Mouse (Mus musculus) midbrain, embryonic 14.5 days (tissue): ENCODE measurements around the gene Telo2. TPM values are rescaled to one million over a fixed set of nuclear protein-coding genes. Genes with fewer than 3 reads are reported as not detected.

Experiments
- ATAC-seq: fragments of 200-750 bp; cut with Nextera tagmentation; 2 replicates; pipeline ENCODE4 v1.8.0; 2017; ENCODE audit warnings: moderate number of reproducible peaks, moderate library complexity; ENCODE audit not compliant: low FRiP score, low TSS enrichment
- DNase-seq: peaks from one replicate; pipeline ENCODE4 v3.0.0-alpha.2; 2015
- H3K27ac ChIP-seq: fragments of 300-500 bp; sonication (generic); replicated peaks from 2 replicates; pipeline ENCODE4 v1.5.1; 2014; ENCODE audit warnings: mild to moderate bottlenecking, low read depth, low read length, moderate library complexity
- H3K27me3 ChIP-seq: fragments of 300-500 bp; sonication (generic); 2 replicates; pipeline ENCODE4 v1.6.1; 2014; ENCODE audit warnings: low read length, control low read depth, mixed read lengths; ENCODE audit not compliant: control insufficient read depth, insufficient read depth
- H3K36me3 ChIP-seq: fragments of 300-500 bp; sonication (generic); 2 replicates; pipeline ENCODE4 v1.6.1; 2014; ENCODE audit warnings: low read length, control low read depth; ENCODE audit not compliant: control insufficient read depth, insufficient read depth
- H3K4me1 ChIP-seq: fragments of 300-500 bp; sonication (generic); 2 replicates; pipeline ENCODE4 v1.6.1; 2014; ENCODE audit warnings: mild to moderate bottlenecking, antibody characterized with exemption, low read length, control low read depth; ENCODE audit not compliant: control insufficient read depth, insufficient read depth
- H3K4me2 ChIP-seq: fragments of 300-500 bp; sonication (generic); 2 replicates; pipeline ENCODE4 v1.6.1; 2014; ENCODE audit warnings: mild to moderate bottlenecking, low read length, moderate library complexity
- H3K4me3 ChIP-seq: fragments of 300-500 bp; sonication (generic); replicated peaks from 2 replicates; pipeline ENCODE4 v1.5.1; 2014; ENCODE audit warnings: low read depth, low read length
- H3K9ac ChIP-seq: fragments of 300-500 bp; sonication (generic); replicated peaks from 2 replicates; pipeline ENCODE4 v1.6.1; 2014; ENCODE audit warnings: mild to moderate bottlenecking, low read length, moderate library complexity
- H3K9me3 ChIP-seq: fragments of 300-500 bp; sonication (generic); 2 replicates; pipeline ENCODE4 v1.6.1; 2016; ENCODE audit warnings: low read length, control low read depth, mixed read lengths; ENCODE audit not compliant: control insufficient read depth
- WGBS: fragments of 180-500 bp; shearing (Covaris S2); extraction: QIAGEN DNeasy Blood & Tissue Kit; methylation state at CpG from one replicate; pipeline ENCODE4 v1.1.7; 2014; 5-methylcytosine and 5-hydroxymethylcytosine counted together
- polyA plus RNA-seq: library from polyadenylated mRNA; unstranded; fragments of >200 nt; fragmentation: Nextera tagmentation; extraction: Ambion mirVana; gene quantifications from 2 replicates; pipeline ENCODE4 v1.2.1, GENCODE M21; 2014

The Telo2 gene
- polyA plus RNA-seq, 1 experiment from 2014 or later, result 34.4 TPM

- no peak for ATAC-seq
- Histone ChIP-seq H3K27me3 (no peaks in the 10 kb centered on the region), H3K27ac (no peak overlapping the region), H3K9ac (no peak overlapping the region), H3K9me3 (no peaks in the 10 kb centered on the region), H3K4me1 (peaks cover 8% of the 10 kb centered on the region), H3K36me3 (peaks cover 34% of the 10 kb centered on the region), H3K4me3 (no peak overlapping the region), H3K4me2 (no peak overlapping the region)
- WGBS, result 89% methylated on average over 8 of the region's 8 CpGs
- no peak for DNase-seq
Observed at GRCm38 (mm10) chr17:25111739-25112422, 3.9 kb downstream of the Telo2 start.

DNA sequence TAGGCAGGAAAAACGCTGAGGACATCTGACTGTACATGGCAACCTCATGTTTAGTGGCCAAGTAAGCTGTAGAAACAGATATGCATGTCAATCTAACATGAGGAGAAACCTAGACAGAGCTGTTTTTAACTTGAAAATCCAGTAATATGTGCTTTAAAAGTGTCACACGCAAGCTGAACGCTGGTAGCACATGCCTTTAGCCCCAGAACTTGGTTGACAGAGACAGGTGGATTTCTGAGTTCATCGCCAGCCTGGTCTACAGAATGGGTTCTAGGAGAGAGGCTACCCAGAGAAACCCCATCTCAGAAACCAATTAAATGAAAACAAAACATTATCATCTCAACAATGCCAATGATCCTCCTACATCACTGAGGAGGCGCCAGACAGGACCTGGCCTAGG is 4.5 kb downstream of the Telo2 start:
- Histone ChIP-seq H3K4me3 (no peak overlapping the region), H3K9ac (no peak overlapping the region), H3K27ac (no peak overlapping the region), H3K27me3 (no peaks in the 10 kb centered on the region), H3K4me2 (no peak overlapping the region), H3K36me3 (peaks cover 41% of the 10 kb centered on the region), H3K4me1 (peaks cover 8% of the 10 kb centered on the region), H3K9me3 (no peaks in the 10 kb centered on the region)
- ATAC-seq, result no peak
- WGBS, result 94% methylated on average over 5 of the region's 5 CpGs
- DNase-seq, result no peak

DNA sequence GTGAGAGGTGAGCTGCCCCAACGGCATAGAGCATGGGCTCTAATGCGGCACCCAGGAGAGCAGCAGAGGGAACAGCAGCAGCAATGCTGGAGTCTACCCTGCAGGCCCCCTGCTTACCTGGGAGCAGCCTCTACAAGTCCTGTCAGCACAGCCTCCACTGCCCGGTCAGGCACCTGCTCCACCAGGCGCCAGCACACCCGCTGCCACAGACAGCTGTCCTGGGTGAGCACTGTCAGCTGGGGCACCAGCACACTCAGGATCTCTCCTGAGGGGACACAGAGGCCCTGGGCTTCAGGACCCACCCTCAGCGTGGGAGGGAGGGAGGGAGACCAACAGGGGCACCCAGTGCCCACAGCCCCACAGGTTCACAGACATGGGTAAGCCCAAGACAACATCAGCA is 5.2 kb downstream of the Telo2 start:
- no peak for ATAC-seq
- Histone ChIP-seq H3K4me2 (no peak overlapping the region), H3K4me3 (no peak overlapping the region), H3K27me3 (no peaks in the 10 kb centered on the region), H3K36me3 (peaks cover 47% of the 10 kb centered on the region), H3K4me1 (peaks cover 8% of the 10 kb centered on the region), H3K27ac (no peak overlapping the region), H3K9ac (no peak overlapping the region), H3K9me3 (no peaks in the 10 kb centered on the region)
- WGBS, result 96% methylated on average over 6 of the region's 6 CpGs
- DNase-seq, result no peak

- 83% methylated on average over 2 of the region's 2 CpGs for whole genome bisulfite sequencing
- no peak overlapping the region for H3K9ac ChIP-seq
- no peak overlapping the region for H3K4me2 ChIP-seq
- ATAC-seq, result no peak
- no peaks in the 10 kb centered on the region for H3K9me3 ChIP-seq
- H3K4me3 ChIP-seq, result no peak overlapping the region
- peaks cover 1% of the 10 kb centered on the region for H3K4me1 ChIP-seq
- peaks cover 57% of the 10 kb centered on the region for H3K36me3 ChIP-seq
- peak; percentile 57 for DNase-seq
- no peak overlapping the region for H3K27ac ChIP-seq
- no peaks in the 10 kb centered on the region for H3K27me3 ChIP-seq
Observed at GRCm38 (mm10) chr17:25109578-25109977, 6.2 kb downstream of the Telo2 start.

GRCm38 (mm10) chr17:25107786-25108185 is 8.0 kb downstream of the Telo2 start:
- DNase-seq (no peak), ATAC-seq (no peak)
- no peaks in the 10 kb centered on the region for H3K9me3 ChIP-seq
- H3K4me2 ChIP-seq, result no peak overlapping the region
- 88% methylated on average over 16 of the region's 16 CpGs for WGBS
- H3K9ac ChIP-seq, result no peak overlapping the region
- no peak overlapping the region for H3K27ac ChIP-seq
- H3K36me3 ChIP-seq, result peaks cover 72% of the 10 kb centered on the region
- H3K27me3 ChIP-seq, result no peaks in the 10 kb centered on the region
- H3K4me3 ChIP-seq, result no peak overlapping the region
- H3K4me1 ChIP-seq, result no peaks in the 10 kb centered on the region

DNA sequence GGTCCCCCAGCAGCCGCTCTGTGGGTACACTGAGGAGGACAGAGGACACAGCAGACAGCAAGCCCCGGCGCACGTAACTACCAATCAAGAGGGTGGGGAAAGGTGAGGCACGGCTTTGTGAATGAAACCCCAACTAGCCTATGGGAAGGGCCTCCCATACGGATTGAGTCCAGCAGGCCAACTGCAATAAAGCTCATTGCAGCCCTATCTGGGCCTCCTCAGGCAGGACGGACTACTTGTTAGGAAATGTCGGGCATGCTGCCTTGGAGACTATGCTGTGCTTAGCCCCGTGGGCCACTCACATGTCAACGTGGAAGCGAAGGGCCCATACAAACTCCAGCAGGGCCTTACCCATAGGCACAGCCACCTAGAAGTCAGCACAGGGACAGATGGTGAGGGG is 14.4 kb downstream of the Telo2 start:
- Histone ChIP-seq H3K4me1 (no peaks in the 10 kb centered on the region), H3K36me3 (peaks cover 88% of the 10 kb centered on the region), H3K4me2 (no peak overlapping the region), H3K9me3 (no peaks in the 10 kb centered on the region), H3K27ac (no peak overlapping the region), H3K9ac (no peak overlapping the region), H3K4me3 (no peak overlapping the region), H3K27me3 (no peaks in the 10 kb centered on the region)
- WGBS, result 96% methylated on average over 11 of the region's 11 CpGs
- DNase-seq, result no peak
- no peak for ATAC-seq

GRCm38 (mm10) chr17:25100052-25100451 is 15.7 kb downstream of the Telo2 start:
- WGBS, result 100% methylated on average over 6 of the region's 6 CpGs
- peaks cover 76% of the 10 kb centered on the region for H3K36me3 ChIP-seq

GRCm38 (mm10) chr17:25096221-25096620 is 19.5 kb downstream of the Telo2 start:
- H3K36me3 ChIP-seq, result peaks cover 58% of the 10 kb centered on the region
- no peaks in the 10 kb centered on the region for H3K9me3 ChIP-seq
- ATAC-seq (no peak), DNase-seq (no peak)
- no peak overlapping the region for H3K27ac ChIP-seq
- no peak overlapping the region for H3K9ac ChIP-seq
- no peaks in the 10 kb centered on the region for H3K27me3 ChIP-seq
- no peak overlapping the region for H3K4me3 ChIP-seq
- WGBS, result 93% methylated on average over 2 of the region's 2 CpGs
- H3K4me1 ChIP-seq, result no peaks in the 10 kb centered on the region
- no peak overlapping the region for H3K4me2 ChIP-seq

More at GRCm38 (mm10) chr17:25100052-25100451, 15.7 kb downstream of the Telo2 start:
- no peak overlapping the region for H3K27ac ChIP-seq
- ATAC-seq (no peak), DNase-seq (no peak)
- no peaks in the 10 kb centered on the region for H3K9me3 ChIP-seq
- H3K4me3 ChIP-seq, result no peak overlapping the region
- H3K9ac ChIP-seq, result no peak overlapping the region
- H3K4me2 ChIP-seq, result no peak overlapping the region
- H3K4me1 ChIP-seq, result no peaks in the 10 kb centered on the region
- no peaks in the 10 kb centered on the region for H3K27me3 ChIP-seq

- ATAC-seq, result no peak
- Histone ChIP-seq H3K27me3 (no peaks in the 10 kb centered on the region), H3K4me2 (no peak overlapping the region), H3K27ac (no peak overlapping the region), H3K4me1 (no peaks in the 10 kb centered on the region), H3K4me3 (no peak overlapping the region), H3K9me3 (no peaks in the 10 kb centered on the region), H3K36me3 (peaks cover 43% of the 10 kb centered on the region), H3K9ac (no peak overlapping the region)
- 94% methylated on average over 10 of the region's 10 CpGs for WGBS
- DNase-seq, result no peak
Observed at GRCm38 (mm10) chr17:25090450-25090849, 25.3 kb downstream of the Telo2 start.
